ENCODE assay signal across 16 mouse cellular contexts in genomic region chr10:39270406-39270805, GRCm38 (mm10).
"Had no signal": no experiment of that assay in that cellular context is flagged by ENCODE, and none has a peak within 500 bp of the region (broad histone marks: within the 10 kb centered on the region; RNA-seq: fewer than 3 reads in every experiment).

No protein-coding gene starts in this region.

- H3K9me3 ChIP-seq: kidney, embryonic 15.5 days; limb, embryonic 12.5 days; limb, embryonic 15.5 days; stomach, embryonic 15.5 days had no signal

- H3K4me1 ChIP-seq: kidney, embryonic 15.5 days; stomach, embryonic 15.5 days had no signal

- H3K4me3 ChIP-seq: kidney, embryonic 15.5 days; limb, embryonic 12.5 days; limb, embryonic 15.5 days; stomach, embryonic 15.5 days had no signal

- H3K27me3 ChIP-seq: kidney, embryonic 15.5 days; limb, embryonic 12.5 days; limb, embryonic 15.5 days; stomach, embryonic 15.5 days had no signal

- DNase-seq: kidney, adult 8-10 months; kidney, postnatal 14 days; kidney, postnatal 4 days; left cerebral cortex, postnatal 4 days; liver, postnatal 0 days; lung, embryonic 14.5 days; midbrain, embryonic 14.5 days; right cerebral cortex, postnatal 4 days; spleen, adult 18-20 months; thymus, postnatal 25 days had no signal

- H3K36me3 ChIP-seq: kidney, embryonic 15.5 days; limb, embryonic 12.5 days; limb, embryonic 15.5 days; stomach, embryonic 15.5 days had no signal

- H3K27ac ChIP-seq: kidney, embryonic 15.5 days; limb, embryonic 12.5 days; limb, embryonic 15.5 days; liver, embryonic 14.5 days; macrophage; stomach, embryonic 15.5 days had no signal
